Mouse (Mus musculus) MEL (cell line): ENCODE results near the gene Setd5. TPM values are rescaled to one million over a fixed set of nuclear protein-coding genes. Genes with fewer than 3 reads are reported as not detected.
A peak's percentile ranks its signal among the peaks of the same experiment; 100 is the strongest.

Experiments used
- DNase-seq: peaks from one replicate; pipeline ENCODE4 v3.0.0; 2011; ENCODE audit warnings: low read depth, low spot score
- H3K27ac ChIP-seq: 2 replicates; pipeline ENCODE4 v1.5.1; 2012; ENCODE audit warnings: low read depth, mild to moderate bottlenecking, control low read depth, low read length, moderate library complexity; ENCODE audit not compliant: control insufficient read depth
- H3K27me3 ChIP-seq, 2 experiments: fragments of 150-350 bp in 1 of 2; sonication (generic) in 1 of 2; 2 replicates each; pipeline ENCODE4 v1.6.1; 2012; ENCODE audit warnings: low read length in 2 of 2, mild to moderate bottlenecking in 2 of 2, improper control_type of control experiment in 1 of 2, moderate library complexity in 1 of 2; ENCODE audit not compliant: insufficient read depth in 2 of 2, control insufficient read depth in 1 of 2
- H3K36me3 ChIP-seq, 2 experiments: 2 replicates each; pipeline ENCODE4 v1.6.1; 2012 to 2014; ENCODE audit warnings: low read length in 2 of 2, improper control_type of control experiment in 1 of 2, inconsistent platforms in 1 of 2, mild to moderate bottlenecking in 1 of 2; ENCODE audit not compliant: insufficient read depth in 2 of 2, control insufficient read depth in 1 of 2
- H3K4me1 ChIP-seq, 2 experiments: fragments of 150-350 bp in 1 of 2; sonication (generic) in 1 of 2; 2 replicates each; pipeline ENCODE4 v1.6.1; 2012; ENCODE audit warnings: low read length in 2 of 2, improper control_type of control experiment in 1 of 2, mild to moderate bottlenecking in 1 of 2; ENCODE audit not compliant: insufficient read depth in 2 of 2, control insufficient read depth in 1 of 2
- H3K4me3 ChIP-seq, 2 experiments: fragments of 150-350 bp in 1 of 2; sonication (generic) in 1 of 2; 2 replicates each; pipeline ENCODE4 v1.5.1; 2012; ENCODE audit warnings: low read depth in 2 of 2, low read length in 2 of 2, mild to moderate bottlenecking in 2 of 2, moderate library complexity in 2 of 2, control low read depth in 1 of 2, improper control_type of control experiment in 1 of 2; ENCODE audit not compliant: control insufficient read depth in 1 of 2, insufficient read depth in 1 of 2
- H3K79me2 ChIP-seq: 2 replicates; pipeline ENCODE4 v1.6.1; 2012; ENCODE audit warnings: mild to moderate bottlenecking, low read length, moderate library complexity; ENCODE audit not compliant: control insufficient read depth, poor library complexity, insufficient read depth
- H3K9ac ChIP-seq: 2 replicates; pipeline ENCODE4 v1.6.1; 2012; ENCODE audit warnings: low read depth, mild to moderate bottlenecking, control low read depth, low read length, moderate library complexity; ENCODE audit not compliant: control insufficient read depth, poor library complexity, severe bottlenecking
- H3K9me3 ChIP-seq: fragments of 150-350 bp; sonication (generic); replicated peaks from 2 replicates; pipeline ENCODE4 v1.6.1; 2012; ENCODE audit warnings: mild to moderate bottlenecking, low read length, improper control_type of control experiment, moderate library complexity; ENCODE audit not compliant: insufficient read depth
- BHLHE40 ChIP-seq: IDR thresholded peaks from 2 replicates; pipeline ENCODE4 v1.6.1; 2012; ENCODE audit warnings: low read depth, mild to moderate bottlenecking, inconsistent platforms, low read length, improper control_type of control experiment, borderline replicate concordance
- CHD1 ChIP-seq: IDR thresholded peaks from 2 replicates; pipeline ENCODE4 v1.6.1; 2012; ENCODE audit warnings: low read depth, mild to moderate bottlenecking, inconsistent platforms, low read length, improper control_type of control experiment
- CTCF ChIP-seq, 3 experiments: IDR thresholded peaks in 2 of 3; conservative IDR thresholded peaks in 1 of 3; 2 replicates each; pipeline ENCODE4 v1.5.1; 2011 to 2012; ENCODE audit warnings: low read length in 3 of 3, low read depth in 2 of 3, mild to moderate bottlenecking in 2 of 3, improper control_type of control experiment in 1 of 3, inconsistent platforms in 1 of 3, mixed read lengths in 1 of 3, moderate library complexity in 1 of 3; ENCODE audit not compliant: control insufficient read depth in 1 of 3, insufficient read depth in 1 of 3, poor library complexity in 1 of 3, severe bottlenecking in 1 of 3
- ELF1 ChIP-seq: IDR thresholded peaks from 2 replicates; pipeline ENCODE4 v1.6.1; 2014; ENCODE audit warnings: low read depth, mild to moderate bottlenecking, inconsistent platforms, low read length, improper control_type of control experiment, moderate library complexity
- EP300 ChIP-seq, 2 experiments: IDR thresholded peaks; 2 replicates each; pipeline ENCODE4 v1.6.1; 2011; ENCODE audit warnings: improper control_type of control experiment in 2 of 2, low read length in 2 of 2, low read depth in 1 of 2, mild to moderate bottlenecking in 1 of 2
- ETS1 ChIP-seq: IDR thresholded peaks from 2 replicates; pipeline ENCODE4 v1.6.1; 2012; ENCODE audit warnings: low read depth, mild to moderate bottlenecking, inconsistent platforms, low read length, improper control_type of control experiment, moderate library complexity
- HCFC1 ChIP-seq: IDR thresholded peaks from 2 replicates; pipeline ENCODE4 v1.6.1; 2012; ENCODE audit warnings: low read depth, mild to moderate bottlenecking, inconsistent platforms, low read length, improper control_type of control experiment, moderate library complexity
- JUND ChIP-seq: IDR thresholded peaks from 2 replicates; pipeline ENCODE4 v1.6.1; 2011; ENCODE audit warnings: low read depth, mild to moderate bottlenecking, improper control_type of control experiment, low read length
- KAT2A ChIP-seq: conservative IDR thresholded peaks from 2 replicates; pipeline ENCODE4 v1.6.1; 2012; ENCODE audit warnings: low read depth, low read length, improper control_type of control experiment, inconsistent platforms
- MAX ChIP-seq: IDR thresholded peaks from 2 replicates; pipeline ENCODE4 v1.6.1; 2011; ENCODE audit warnings: low read length, improper control_type of control experiment
- MAZ ChIP-seq: IDR thresholded peaks from 2 replicates; pipeline ENCODE4 v1.6.1; 2012; ENCODE audit warnings: low read depth, mild to moderate bottlenecking, inconsistent platforms, low read length, improper control_type of control experiment
- MXI1 ChIP-seq: IDR thresholded peaks from 2 replicates; pipeline ENCODE4 v1.6.1; 2011; ENCODE audit warnings: mild to moderate bottlenecking, low read depth, low read length, improper control_type of control experiment
- MYC ChIP-seq: IDR thresholded peaks from 2 replicates; pipeline ENCODE4 v1.6.1; 2011; ENCODE audit warnings: low read depth, mild to moderate bottlenecking, low read length, improper control_type of control experiment, moderate library complexity
- POLR2A ChIP-seq, 2 experiments: IDR thresholded peaks; 2 replicates each; pipeline ENCODE4 v1.6.1; 2011 to 2012; ENCODE audit warnings: low read length in 2 of 2, mild to moderate bottlenecking in 2 of 2, control low read depth in 1 of 2, improper control_type of control experiment in 1 of 2, low read depth in 1 of 2, moderate library complexity in 1 of 2; ENCODE audit not compliant: control insufficient read depth in 1 of 2, insufficient read depth in 1 of 2, poor library complexity in 1 of 2
- POLR2AphosphoS2 ChIP-seq: IDR thresholded peaks from 2 replicates; pipeline ENCODE4 v1.6.1; 2011; ENCODE audit warnings: low read length, improper control_type of control experiment
- RAD21 ChIP-seq: IDR thresholded peaks from 2 replicates; pipeline ENCODE4 v1.6.1; 2011; ENCODE audit warnings: mild to moderate bottlenecking, low read depth, low read length, improper control_type of control experiment
- SIN3A ChIP-seq: IDR thresholded peaks from 2 replicates; pipeline ENCODE4 v1.6.1; 2012; ENCODE audit warnings: low read length, improper control_type of control experiment, inconsistent platforms
- SMC3 ChIP-seq: IDR thresholded peaks from 2 replicates; pipeline ENCODE4 v1.6.1; 2011; ENCODE audit warnings: low read depth, low read length, improper control_type of control experiment
- TBP ChIP-seq: IDR thresholded peaks from 2 replicates; pipeline ENCODE4 v1.8.0; 2011; ENCODE audit warnings: low read depth, low read length, improper control_type of control experiment
- TCF12 ChIP-seq: IDR thresholded peaks from 2 replicates; pipeline ENCODE4 v1.6.1; 2014; ENCODE audit warnings: low read depth, mild to moderate bottlenecking, inconsistent platforms, low read length, improper control_type of control experiment, moderate library complexity
- UBTF ChIP-seq: IDR thresholded peaks from 2 replicates; pipeline ENCODE4 v1.6.1; 2012; ENCODE audit warnings: low read depth, mild to moderate bottlenecking, inconsistent platforms, low read length, improper control_type of control experiment, moderate library complexity, borderline replicate concordance; ENCODE audit not compliant: insufficient read depth
- ZC3H11A ChIP-seq: IDR thresholded peaks from 2 replicates; pipeline ENCODE4 v1.6.1; 2012; ENCODE audit warnings: low read depth, mild to moderate bottlenecking, inconsistent platforms, low read length, improper control_type of control experiment
- ZNF384 ChIP-seq: IDR thresholded peaks from 2 replicates; pipeline ENCODE4 v1.6.1; 2012; ENCODE audit warnings: low read depth, mild to moderate bottlenecking, inconsistent platforms, low read length, improper control_type of control experiment
- polyA plus RNA-seq, 2 experiments: library from polyadenylated mRNA; stranded (reverse) in 1 of 2; unstranded in 1 of 2; fragments of >175 nt in 1 of 2; fragments of >200 nt in 1 of 2; gene quantifications; 2 replicates each; pipeline versions ENCODE4 v1.2.1 to v1.2.4; 2012; ENCODE audit warnings: low replicate concordance in 2 of 2, low read depth in 1 of 2; ENCODE audit not compliant: insufficient read length in 2 of 2, insufficient read depth in 1 of 2, missing spikeins in 1 of 2
- total RNA-seq: library from RNA; depleted of rRNA; stranded (reverse); fragments of 300-350 nt; gene quantifications from 2 replicates; pipeline ENCODE4 v1.2.3, GENCODE M21; 2012

Gene Setd5
- total and polyA plus RNA-seq, 3 experiments = 43.5 to 185 (median 80.2) TPM

DNA sequence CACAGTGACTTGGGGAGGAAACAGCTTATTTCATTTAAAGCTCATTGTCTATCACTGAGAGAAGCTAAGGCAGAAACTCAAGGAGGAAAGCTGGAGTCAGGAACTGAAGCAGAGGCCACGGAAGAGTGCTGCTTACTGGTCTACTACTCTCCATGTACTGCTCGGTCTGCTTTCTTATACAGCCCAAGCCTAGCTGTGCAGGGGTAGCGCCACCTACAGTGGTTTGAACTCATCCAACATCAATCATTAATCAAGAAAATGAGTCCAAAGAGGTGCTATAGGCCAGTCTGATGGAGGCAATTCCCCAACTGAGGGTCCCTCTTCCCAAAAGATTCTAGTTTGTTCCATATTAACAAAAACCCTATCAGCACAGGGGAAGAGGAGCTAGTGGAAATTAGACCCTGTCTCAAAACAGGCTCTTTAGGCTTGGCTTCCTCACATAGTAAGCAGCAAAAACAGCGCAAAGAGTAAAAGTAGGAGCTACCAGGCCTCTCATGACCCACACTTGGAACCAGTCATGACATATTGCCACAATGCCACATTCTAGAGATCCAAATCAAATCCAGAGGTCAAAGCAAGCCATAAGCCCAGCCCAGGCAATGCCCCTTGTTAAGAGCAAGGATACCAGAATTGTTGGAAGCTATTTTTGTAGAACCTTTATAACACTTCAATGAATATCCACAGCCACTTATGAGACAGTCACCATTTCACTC is 40.5 kb upstream of the Setd5 start:
- Histone ChIP-seq H3K4me3 (no peak overlapping the region), H3K9me3 (no peaks in the 10 kb centered on the region), H3K27me3 (no peaks in the 10 kb centered on the region), H3K36me3 (peaks cover 0 to 22% of the 10 kb centered on the region in 2 experiments; a peak in 2 of 4 replicates), H3K27ac (no peak overlapping the region), H3K9ac (no peak overlapping the region), H3K4me1 (peaks cover 9 to 17% of the 10 kb centered on the region in 2 experiments), H3K79me2 (no peaks in the 10 kb centered on the region)
- DNase-seq = no peak
- TF ChIP-seq CTCF (IDR thresholded peaks at IDR 0.05 in 2 of 3, conservative IDR thresholded peaks at IDR 0.05 in 1 of 3; ENCODE audit: control insufficient read depth in 1 of 3, insufficient read depth in 1 of 3, low read depth in 2 of 3, low read length in 3 of 3, poor library complexity in 1 of 3, severe bottlenecking in 1 of 3) (peak in 2 of 3 experiments; percentile 10 to 38; a peak in 3 of 6 replicates), KAT2A (no peak), SMC3 (peak; percentile 28), CHD1 (no peak)

GRCm38 (mm10) chr6:113037946-113038734 is 39.0 kb upstream of the Setd5 start:
- Histone ChIP-seq H3K4me1 (peaks cover 21 to 23% of the 10 kb centered on the region in 2 experiments), H3K9me3 (no peaks in the 10 kb centered on the region), H3K27ac (no peak overlapping the region), H3K4me3 (peak overlapping the region; percentile 50 to 55), H3K27me3 (no peaks in the 10 kb centered on the region), H3K79me2 (no peaks in the 10 kb centered on the region; the same call in 1 of the 2 replicates), H3K9ac (peak overlapping the region; percentile 72), H3K36me3 (peaks cover 0 to 36% of the 10 kb centered on the region in 2 experiments; a peak in 2 of 4 replicates)
- TF ChIP-seq MXI1 (peak; percentile 67; the same call in 1 of the 2 replicates), POLR2A (IDR thresholded peaks at IDR 0.05; ENCODE audit: control insufficient read depth in 1 of 2, insufficient read depth in 1 of 2, low read depth in 1 of 2, low read length in 2 of 2, poor library complexity in 1 of 2) (no peak), ZC3H11A (peak; percentile 96), TBP (0 out of 2 replicates have a peak, but pooled peaks have one; percentile 51), MYC (peak; percentile 76), HCFC1 (peak; percentile 58; the same call in 1 of the 2 replicates), ETS1 (no peak; the same call in 1 of the 2 replicates), POLR2AphosphoS2 (no peak), SIN3A (peak; percentile 91), TCF12 (0 out of 2 replicates have a peak, but pooled peaks have one; percentile 12), RAD21 (no peak; the same call in none of the 2 replicates), BHLHE40 (peak; percentile 49; the same call in 1 of the 2 replicates), JUND (peak; percentile 65; the same call in 1 of the 2 replicates), ZNF384 (peak; percentile 49; the same call in 1 of the 2 replicates), KAT2A (no peak), MAZ (no peak), SMC3 (peak; percentile 95), CTCF (IDR thresholded peaks at IDR 0.05 in 2 of 3, conservative IDR thresholded peaks at IDR 0.05 in 1 of 3; ENCODE audit: control insufficient read depth in 1 of 3, insufficient read depth in 1 of 3, low read depth in 2 of 3, low read length in 3 of 3, poor library complexity in 1 of 3, severe bottlenecking in 1 of 3) (peak; percentile 92 to 99 (median 99)), ELF1 (peak; percentile 33; the same call in 1 of the 2 replicates), MAX (peak; percentile 67), EP300 (IDR thresholded peaks at IDR 0.05; ENCODE audit: low read depth in 1 of 2, low read length in 2 of 2) (0 out of 4 replicates have a peak, but pooled peaks of 1 of the 2 experiments have one; percentile 19), UBTF (no peak)
- peak; percentile 87 for DNase-seq
